Mouse (Mus musculus) cortical plate, adult 2 months (tissue): Measurements from ENCODE around the gene Apba3. TPM values are rescaled to one million over a fixed set of nuclear protein-coding genes. Genes with fewer than 3 reads are reported as not detected.

Experiments used
- H3K27ac ChIP-seq: fragments of 200-500 bp; 2 replicates; pipeline ENCODE4 v1.5.1; 2012; ENCODE audit warnings: low read length, control low read depth, inconsistent platforms; ENCODE audit not compliant: insufficient read depth
- H3K4me1 ChIP-seq: fragments of 200-500 bp; 2 replicates; pipeline ENCODE4 v1.6.1; 2011; ENCODE audit warnings: low read length; ENCODE audit not compliant: control insufficient read depth, insufficient read depth
- H3K4me3 ChIP-seq: fragments of 200-500 bp; 2 replicates; pipeline ENCODE4 v1.5.1; 2011; ENCODE audit warnings: mild to moderate bottlenecking, low read length, control low read depth; ENCODE audit not compliant: insufficient read depth
- CTCF ChIP-seq: fragments of 200-500 bp; IDR thresholded peaks from 2 replicates; pipeline ENCODE4 v1.5.1; 2011; ENCODE audit warnings: mild to moderate bottlenecking, control low read depth, low read length; ENCODE audit not compliant: insufficient read depth; ENCODE audit errors: extremely low read depth
- POLR2A ChIP-seq: fragments of 200-500 bp; IDR thresholded peaks from 2 replicates; pipeline ENCODE4 v1.6.1; 2011; ENCODE audit warnings: mild to moderate bottlenecking, low read length, control low read depth; ENCODE audit not compliant: insufficient read depth; ENCODE audit errors: extremely low read depth
- polyA plus RNA-seq: library from polyadenylated mRNA; depleted of rRNA; stranded (reverse); fragments of >200 nt; gene quantifications from 2 replicates; pipeline ENCODE4 v1.2.3, GENCODE M21; 2012

The Apba3 gene
- polyA plus RNA-seq, 1 experiment, result 52.1 TPM

GRCm38 (mm10) chr10:81268643-81269412 is 2.1 kb downstream of the Apba3 start:
- TF ChIP-seq POLR2A, result no peak
- no peak for TF ChIP-seq CTCF
- peak overlapping the region; percentile 49 for H3K4me3 ChIP-seq
- no peak overlapping the region for H3K27ac ChIP-seq
- H3K4me1 ChIP-seq, result no peaks in the 10 kb centered on the region

- H3K4me3 ChIP-seq, result no peak overlapping the region
- H3K4me1 ChIP-seq, result no peaks in the 10 kb centered on the region
- H3K27ac ChIP-seq, result no peak overlapping the region
- TF ChIP-seq POLR2A (no peak), CTCF (no peak)
These were observed 5.6 kb downstream of the Apba3 start for GRCm38 (mm10) chr10:81272356-81272755.

- Histone ChIP-seq H3K4me3 (no peak overlapping the region), H3K4me1 (no peaks in the 10 kb centered on the region), H3K27ac (no peak overlapping the region)
- TF ChIP-seq POLR2A (no peak), CTCF (no peak)
These were observed 7.1 kb downstream of the Apba3 start for GRCm38 (mm10) chr10:81273842-81274241.

- no peak overlapping the region for H3K27ac ChIP-seq
- no peaks in the 10 kb centered on the region for H3K4me1 ChIP-seq
- H3K4me3 ChIP-seq, result no peak overlapping the region
- TF ChIP-seq POLR2A (no peak), CTCF (no peak)
These were observed 10.9 kb downstream of the Apba3 start for GRCm38 (mm10) chr10:81277676-81278075.

- Histone ChIP-seq H3K27ac (no peak overlapping the region), H3K4me3 (no peak overlapping the region), H3K4me1 (no peaks in the 10 kb centered on the region)
- TF ChIP-seq CTCF, result no peak
These were observed 12.7 kb downstream of the Apba3 start for GRCm38 (mm10) chr10:81279496-81279895.

- no peak for TF ChIP-seq POLR2A
- no peak for TF ChIP-seq CTCF
- H3K4me1 ChIP-seq, result no peaks in the 10 kb centered on the region; the same call in 1 of the 2 replicates
These were observed 17.4 kb downstream of the Apba3 start for GRCm38 (mm10) chr10:81284189-81284588.

GRCm38 (mm10) chr10:81284719-81285118 is 18.0 kb downstream of the Apba3 start:
- no peak for TF ChIP-seq CTCF
- no peak for TF ChIP-seq POLR2A
- Histone ChIP-seq H3K4me3 (no peak overlapping the region), H3K4me1 (no peaks in the 10 kb centered on the region; the same call in 1 of the 2 replicates), H3K27ac (no peak overlapping the region)

More at GRCm38 (mm10) chr10:81284189-81284588, 17.4 kb downstream of the Apba3 start:
- Histone ChIP-seq H3K4me3 (no peak overlapping the region), H3K27ac (no peak overlapping the region)

GRCm38 (mm10) chr10:81285694-81286450 is 19.1 kb downstream of the Apba3 start:
- H3K27ac ChIP-seq, result no peak overlapping the region
- no peak for TF ChIP-seq POLR2A
- TF ChIP-seq CTCF, result no peak
- peak overlapping the region; percentile 6; the same call in 1 of the 2 replicates for H3K4me3 ChIP-seq
- H3K4me1 ChIP-seq, result no peaks in the 10 kb centered on the region; the same call in 1 of the 2 replicates

- Histone ChIP-seq H3K27ac (no peak overlapping the region), H3K4me3 (no peak overlapping the region), H3K4me1 (no peaks in the 10 kb centered on the region; the same call in 1 of the 2 replicates)
- TF ChIP-seq CTCF (no peak), POLR2A (no peak)
These were observed 19.8 kb downstream of the Apba3 start for GRCm38 (mm10) chr10:81286586-81286985.

GRCm38 (mm10) chr10:81287513-81288157 is 20.9 kb downstream of the Apba3 start:
- no peak overlapping the region for H3K4me3 ChIP-seq
- H3K4me1 ChIP-seq, result no peaks in the 10 kb centered on the region; the same call in 1 of the 2 replicates
- TF ChIP-seq POLR2A, result no peak
- peak; percentile 81 for TF ChIP-seq CTCF
- no peak overlapping the region for H3K27ac ChIP-seq
